Mouse (Mus musculus) ES-E14 (cell line): ENCODE data around the gene Hoxd12.

Experiments used
- HCFC1 ChIP-seq: IDR thresholded peaks from 2 replicates; pipeline ENCODE4 v1.6.1; 2012; ENCODE audit warnings: low read length, inconsistent platforms, borderline replicate concordance; ENCODE audit not compliant: insufficient read depth
- ZC3H11A ChIP-seq: IDR thresholded peaks from 2 replicates; pipeline ENCODE4 v1.6.1; 2012; ENCODE audit warnings: low read depth, mild to moderate bottlenecking, inconsistent platforms, low read length, borderline replicate concordance

GRCm38 (mm10) chr2:74669650-74670235 is 5.1 kb upstream of the Hoxd12 start:
- TF ChIP-seq HCFC1 (no peak), ZC3H11A (no peak)
